Mouse (Mus musculus) T-helper 1 cell (primary cell): ENCODE measurements around the gene Nphp3.

ENCODE experiments used
- in situ Hi-C: fragments of 300-600 bp; cut with MboI, MseI; formaldehyde crosslinking; loops from one replicate; pipeline ENCODE4 v1.15.1; 2025; ENCODE audit warnings: high pct_unique_total_duplicates

Gene Nphp3

DNA sequence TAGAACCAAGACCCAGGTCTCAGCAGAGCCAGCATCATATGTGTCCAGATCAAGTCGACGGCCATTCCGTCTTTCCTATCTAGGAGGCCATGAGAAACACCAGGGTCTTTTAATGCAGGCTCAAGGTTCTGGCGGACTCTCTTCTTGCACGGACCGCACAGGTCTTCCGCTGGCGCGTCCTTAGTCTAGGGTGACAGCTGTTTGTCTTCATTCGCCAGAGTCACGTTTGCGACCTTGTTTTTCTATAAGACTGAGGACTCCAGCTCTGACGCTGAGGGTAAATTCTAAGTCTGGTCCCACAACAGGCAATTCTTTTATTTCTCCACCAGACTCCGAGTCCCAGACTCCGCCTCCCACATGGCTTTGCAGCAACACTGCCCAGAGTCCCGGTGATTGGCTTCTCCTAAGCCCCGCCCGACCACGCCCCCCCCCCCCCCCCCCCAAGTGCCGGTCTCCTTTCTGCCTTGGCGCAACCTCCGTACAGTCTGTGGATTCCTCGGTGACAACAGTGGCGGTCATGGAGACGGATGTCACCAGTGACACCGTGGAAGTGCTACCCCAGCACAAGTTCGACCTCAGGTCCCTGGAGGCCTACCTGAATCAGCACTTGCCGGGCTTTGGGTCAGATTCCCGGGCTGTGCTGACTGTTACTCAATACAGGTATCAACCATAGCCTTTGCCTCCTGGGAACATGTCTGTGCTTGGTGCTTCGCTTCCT, 61.1 kb downstream of the Nphp3 start, which contains the start of gene Acad11:
TSS of gene Acad11 (plus strand) at position 134 of the 718 bp plus-strand sequence.
- in situ Hi-C loops, result no loop called here

DNA sequence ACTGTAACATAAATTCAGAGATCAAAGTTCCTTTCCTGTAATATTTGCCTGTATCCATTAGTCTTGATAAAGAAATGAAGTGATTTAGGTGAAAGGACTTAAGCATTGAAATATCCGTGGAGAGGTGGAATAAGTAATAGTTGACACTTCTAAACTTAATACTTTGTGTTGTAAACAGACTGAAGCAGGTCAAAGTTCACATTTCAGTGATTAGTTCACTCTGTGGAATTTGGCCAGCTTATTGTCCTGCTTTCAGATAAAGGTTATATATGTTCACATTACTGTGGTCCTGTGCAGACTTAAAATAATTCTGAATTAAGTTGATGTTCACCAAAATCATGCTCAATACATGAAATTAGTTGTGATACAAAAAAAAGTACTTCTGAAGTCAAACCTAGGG, 62.2 kb downstream of the Nphp3 start:
- in situ Hi-C loops, result no loop called here

DNA sequence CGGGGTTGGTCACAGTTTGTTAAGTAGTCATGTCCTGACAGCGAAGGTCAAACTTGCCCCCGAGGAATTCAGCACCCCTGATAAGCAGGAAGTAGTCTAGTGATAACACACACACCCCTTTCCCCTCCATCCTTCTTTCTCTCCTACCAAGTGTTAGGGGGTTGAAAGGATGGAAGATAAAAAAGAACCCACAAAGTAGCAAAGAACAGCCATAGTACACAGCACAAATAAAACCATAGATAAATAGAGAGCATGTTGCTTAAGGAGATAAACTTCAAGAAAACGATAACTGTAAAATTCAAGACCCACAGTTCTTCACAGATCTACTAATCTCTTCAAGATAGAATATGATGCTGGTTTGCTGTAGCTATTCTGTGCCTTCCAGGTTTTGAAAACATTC, 67.9 kb downstream of the Nphp3 start:
- in situ Hi-C loops, result no loop called here

- in situ Hi-C loops, result no loop called here
Observed at GRCm38 (mm10) chr9:104070863-104071604, 68.7 kb downstream of the Nphp3 start.

DNA sequence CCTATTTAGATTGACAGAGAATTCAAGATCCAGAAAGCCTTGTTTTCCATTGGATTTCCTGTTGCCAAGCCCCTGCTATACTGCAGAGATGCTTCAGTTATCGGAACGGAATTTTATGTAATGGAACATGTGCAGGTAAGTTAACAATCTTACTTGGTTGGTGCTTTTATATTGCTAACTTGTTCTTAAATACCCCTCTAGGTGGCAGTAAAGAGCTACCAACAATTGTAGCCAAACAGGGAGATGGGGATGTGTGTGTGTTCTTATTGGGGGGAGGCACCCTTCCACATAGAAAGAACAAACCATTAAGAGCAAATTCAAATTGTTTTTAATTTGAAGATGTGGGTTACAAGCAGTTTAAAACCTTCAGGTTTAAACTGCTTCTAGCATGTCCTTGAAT, 73.5 kb downstream of the Nphp3 start:
- in situ Hi-C loops, result no loop called here

GRCm38 (mm10) chr9:104078780-104079179, 76.4 kb downstream of the Nphp3 start:
- in situ Hi-C loops, result no loop called here

GRCm38 (mm10) chr9:104079379-104079778, 77.0 kb downstream of the Nphp3 start:
- in situ Hi-C loops, result no loop called here

- in situ Hi-C loops, result no loop called here
Observed at GRCm38 (mm10) chr9:104080038-104080437, 77.7 kb downstream of the Nphp3 start.

- in situ Hi-C loops, result no loop called here
Observed at GRCm38 (mm10) chr9:104085730-104086429, 83.5 kb downstream of the Nphp3 start.

- in situ Hi-C loops, result no loop called here
Observed at GRCm38 (mm10) chr9:104088555-104088954, 86.2 kb downstream of the Nphp3 start.

GRCm38 (mm10) chr9:104092945-104093344, 90.6 kb downstream of the Nphp3 start:
- in situ Hi-C loops, result no loop called here
